Mouse (Mus musculus): ENCODE results near the gene Prrc2a.
"Not testable (repeated sequence)": the region's sequence is repeated elsewhere in the genome, so short reads cannot be mapped to it uniquely, and the experiment has no call there.

The Prrc2a gene

GRCm38 (mm10) chr17:35133517-35133916, 31.2 kb downstream of the Prrc2a start:
- DNase-seq (ENCODE audit: low read depth, low spot score) = no peak

GRCm38 (mm10) chr17:35132174-35132560, 32.5 kb downstream of the Prrc2a start:
- DNase-seq (ENCODE audit: low read depth, low spot score) = no peak

GRCm38 (mm10) chr17:35131500-35132173, 33.1 kb downstream of the Prrc2a start, which contains the start of gene Apom:
Gene Apom, minus strand, starts transcription at chr17:35132050.
- DNase-seq (ENCODE audit: low read depth, low spot score) = no peak

- DNase-seq (ENCODE audit: low read depth, low spot score) = no peak
Observed at GRCm38 (mm10) chr17:35131038-35131437, 33.7 kb downstream of the Prrc2a start.

- no peak for DNase-seq (ENCODE audit: low read depth, low spot score)
Observed at GRCm38 (mm10) chr17:35128996-35129395, 35.7 kb downstream of the Prrc2a start.

- DNase-seq (ENCODE audit: low read depth, low spot score) = no peak
Observed at GRCm38 (mm10) chr17:35127017-35127416, 37.7 kb downstream of the Prrc2a start.

- peak; percentile 61 for DNase-seq (ENCODE audit: low read depth, low spot score)
Observed at GRCm38 (mm10) chr17:35126206-35126611, 38.5 kb downstream of the Prrc2a start, which contains the start of gene D17H6S53E. Gene D17H6S53E, plus strand, starts transcription at chr17:35126373.

DNA sequence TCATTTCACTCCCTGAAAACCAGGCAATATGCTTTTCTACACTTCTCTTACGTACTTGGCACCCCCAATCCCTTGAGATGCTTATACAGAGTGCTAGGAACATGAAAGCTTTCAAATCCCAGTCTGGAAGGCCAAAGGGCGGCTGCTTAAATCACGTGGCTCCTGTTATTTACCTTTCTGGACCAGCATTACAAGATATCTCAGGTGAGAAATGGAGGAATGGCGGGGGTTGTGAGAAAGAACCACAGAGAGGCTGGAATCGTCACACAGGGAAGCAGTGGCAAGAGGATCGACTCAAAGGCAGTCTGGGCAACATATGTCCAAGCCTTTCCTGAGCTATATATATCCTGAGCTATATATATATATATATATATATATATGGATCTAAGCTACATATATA, 39.1 kb downstream of the Prrc2a start:
- no peak for DNase-seq (ENCODE audit: low read depth, low spot score)

GRCm38 (mm10) chr17:35125081-35125480, 39.6 kb downstream of the Prrc2a start:
- no peak for DNase-seq (ENCODE audit: low read depth, low spot score)

DNA sequence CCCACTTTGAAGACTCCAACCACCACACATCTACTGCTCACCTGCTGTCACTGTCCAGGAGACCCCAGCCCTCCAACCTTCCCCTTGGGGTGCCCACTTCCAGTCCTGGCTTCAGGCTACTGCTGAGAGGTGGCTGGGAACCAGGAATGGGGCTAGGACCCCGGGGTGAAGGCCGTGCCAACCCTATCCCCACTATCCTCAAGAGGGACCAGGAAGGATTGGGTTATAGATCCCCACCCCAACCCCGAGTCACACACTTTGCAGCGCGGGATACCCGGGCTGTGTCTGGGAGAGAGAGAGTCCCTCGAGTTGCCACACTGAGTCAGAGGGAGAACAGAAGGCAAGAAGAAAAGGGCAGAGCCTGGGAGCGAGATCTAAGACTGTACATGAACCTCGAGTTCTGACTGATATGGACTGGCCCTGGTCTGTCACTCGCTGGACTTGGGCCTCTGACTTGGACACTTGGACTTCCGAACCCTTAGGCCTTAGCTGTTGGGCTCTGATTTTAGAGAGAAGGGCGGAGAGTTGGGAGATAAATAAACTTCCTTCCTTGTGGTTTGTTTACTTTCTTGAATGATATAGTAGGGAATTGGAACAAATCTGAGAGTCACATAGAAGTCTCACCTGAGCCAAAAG, 40.3 kb downstream of the Prrc2a start:
- DNase-seq (ENCODE audit: low read depth, low spot score) = not testable (repeated sequence)

DNA sequence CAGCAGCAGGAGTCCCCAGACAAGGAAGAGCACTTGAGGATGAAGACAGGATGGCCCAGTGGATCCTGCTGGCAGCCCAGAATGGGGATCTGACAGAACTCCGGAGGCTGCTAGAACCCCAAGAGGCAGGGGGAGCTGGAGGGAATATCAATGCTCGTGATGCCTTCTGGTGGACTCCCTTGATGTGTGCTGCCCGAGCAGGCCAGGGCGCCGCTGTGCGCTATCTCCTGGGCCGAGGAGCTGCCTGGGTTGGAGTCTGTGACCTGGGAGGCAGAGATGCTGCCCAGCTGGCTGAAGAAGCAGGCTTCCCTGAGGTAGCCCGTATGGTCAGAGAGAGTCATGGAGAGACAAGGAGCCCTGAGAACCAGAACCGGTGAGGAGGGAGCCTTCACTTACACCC, 41.4 kb downstream of the Prrc2a start:
- not testable (repeated sequence) for DNase-seq (ENCODE audit: low read depth, low spot score)

GRCm38 (mm10) chr17:35121871-35122303, 42.8 kb downstream of the Prrc2a start, which contains the start of gene Csnk2b:
Gene Csnk2b, minus strand, starts transcription at chr17:35122053.
- DNase-seq (ENCODE audit: low read depth, low spot score) = peak; percentile 62

GRCm38 (mm10) chr17:35121143-35121799, 43.4 kb downstream of the Prrc2a start, which contains the start of gene Gpank1:
Gene Gpank1, plus strand, starts transcription at chr17:35121455.
- peak; percentile 99 for DNase-seq (ENCODE audit: low read depth, low spot score)

- no peak for DNase-seq (ENCODE audit: low read depth, low spot score)
Observed at GRCm38 (mm10) chr17:35120745-35121142, 44.0 kb downstream of the Prrc2a start.

- DNase-seq (ENCODE audit: low read depth, low spot score) = no peak
Observed at GRCm38 (mm10) chr17:35115046-35116019, 49.4 kb downstream of the Prrc2a start, which contains the start of gene Ly6g5b. Gene Ly6g5b, minus strand, starts transcription at chr17:35115428.

DNA sequence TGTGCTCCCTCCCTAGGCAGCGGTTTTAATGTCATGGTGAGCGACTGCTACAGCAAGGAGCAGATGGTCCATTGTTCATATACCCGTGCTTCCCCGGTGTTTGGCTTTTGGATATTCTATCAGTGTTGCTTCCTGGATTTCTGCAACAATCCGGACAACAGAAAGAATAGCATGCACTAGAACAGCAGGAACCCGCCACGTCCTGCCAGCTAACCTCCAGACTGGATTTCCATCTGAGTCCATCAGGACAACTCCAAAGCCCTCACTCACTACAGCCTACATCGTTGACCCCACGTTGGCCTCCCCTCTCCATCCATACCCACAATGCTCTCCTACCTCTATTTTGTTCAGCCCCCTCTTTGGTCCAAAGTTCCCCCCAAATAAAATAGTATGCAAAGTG, 52.9 kb downstream of the Prrc2a start:
- no peak for DNase-seq (ENCODE audit: low read depth, low spot score)

DNA sequence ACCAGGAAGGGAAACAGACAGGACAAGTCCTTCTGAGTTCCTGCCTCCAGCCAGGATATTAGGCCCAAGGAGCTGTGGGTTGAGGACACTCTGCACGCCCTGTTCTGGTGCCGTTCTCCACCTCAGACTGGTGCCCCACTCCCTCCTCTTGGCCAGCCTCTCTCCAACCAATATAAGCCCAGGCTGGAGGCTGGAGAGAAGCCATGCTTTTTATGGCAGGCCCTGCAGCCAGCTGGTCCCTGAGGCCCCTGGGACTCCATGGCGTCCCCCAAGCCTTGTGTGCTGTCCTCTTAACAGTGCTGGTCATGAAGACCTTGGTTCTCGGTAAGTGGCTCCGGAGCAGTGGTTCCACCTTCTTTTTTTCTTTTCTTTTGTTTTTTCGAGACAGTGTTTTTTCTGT, 56.6 kb downstream of the Prrc2a start, which contains the start of gene Ly6g5c:
Ly6g5c (plus strand) TSS at position 183 of the 400 bp plus-strand sequence.
- DNase-seq (ENCODE audit: low read depth, low spot score) = no peak

GRCm38 (mm10) chr17:35106522-35106921, 58.2 kb downstream of the Prrc2a start:
- no peak for DNase-seq (ENCODE audit: low read depth, low spot score)

GRCm38 (mm10) chr17:35105740-35106389, 58.8 kb downstream of the Prrc2a start:
- no peak for DNase-seq (ENCODE audit: low read depth, low spot score)

- no peak for DNase-seq (ENCODE audit: low read depth, low spot score)
Observed at GRCm38 (mm10) chr17:35104754-35105153, 59.9 kb downstream of the Prrc2a start.

All from forelimb bud, embryonic 11.5 days (tissue).